ENCODE assay signal across 28 mouse cellular contexts in genomic region chr6:143633710-143634109, GRCm38 (mm10).
A peak's percentile ranks its signal among the peaks of the same experiment; 100 is the strongest.
DNase-seq lines count a peak whose midpoint lies in the region; ATAC-seq and TF ChIP-seq lines count a peak whose summit lies in the region.
"Had no signal": no experiment of that assay in that cellular context is flagged by ENCODE, and none has a peak within 500 bp of the region (broad histone marks: within the 10 kb centered on the region; RNA-seq: fewer than 3 reads in every experiment).

No protein-coding gene starts in this region.

- no peak overlapping the region for H3K4me2 ChIP-seq in liver, embryonic 13.5 days
- H3K4me2 ChIP-seq in hindbrain, embryonic 12.5 days (replicated peaks) = no peak overlapping the region
- H3K4me2 ChIP-seq: embryonic facial prominence, embryonic 13.5 days; forebrain, embryonic 15.5 days; heart, embryonic 13.5 days; lung, embryonic 15.5 days; midbrain, embryonic 15.5 days; neural tube, embryonic 15.5 days had no signal

- H3K4me1 ChIP-seq in liver, adult 2 months (ENCODE audit: control insufficient read depth, insufficient read depth, low read length) = peaks cover 10% of the 10 kb centered on the region
- H3K4me1 ChIP-seq in liver, embryonic 13.5 days (replicated peaks) = peaks cover 5% of the 10 kb centered on the region; the same call in 1 of the 2 replicates
- no peaks in the 10 kb centered on the region for H3K4me1 ChIP-seq in hindbrain, embryonic 12.5 days
- H3K4me1 ChIP-seq: embryonic facial prominence, embryonic 13.5 days; forebrain, embryonic 15.5 days; heart, embryonic 13.5 days; lung, embryonic 15.5 days; midbrain, embryonic 15.5 days had no signal

- no peak overlapping the region for H3K4me3 ChIP-seq in liver, adult 2 months (ENCODE audit: insufficient read depth, low read depth, low read length)
- no peak overlapping the region for H3K4me3 ChIP-seq in liver, embryonic 13.5 days (replicated peaks)
- no peak overlapping the region for H3K4me3 ChIP-seq in hindbrain, embryonic 12.5 days
- H3K4me3 ChIP-seq: embryonic facial prominence, embryonic 13.5 days; forebrain, embryonic 10.5 days; forebrain, embryonic 15.5 days; heart, embryonic 13.5 days; hindbrain, embryonic 10.5 days; lung, embryonic 15.5 days; midbrain, embryonic 10.5 days; midbrain, embryonic 15.5 days; neural tube, embryonic 15.5 days had no signal

- no peaks in the 10 kb centered on the region for H3K79me2 ChIP-seq in liver, adult 2 months (ENCODE audit: control insufficient read depth, insufficient read depth, low read length)

- H3K9ac ChIP-seq in liver, adult 2 months (ENCODE audit: low read depth, low read length) = no peak overlapping the region
- H3K9ac ChIP-seq in liver, embryonic 13.5 days = no peak overlapping the region
- H3K9ac ChIP-seq in hindbrain, embryonic 12.5 days = no peak overlapping the region
- H3K9ac ChIP-seq: embryonic facial prominence, embryonic 13.5 days; forebrain, embryonic 15.5 days; heart, embryonic 13.5 days; lung, embryonic 15.5 days; midbrain, embryonic 15.5 days; neural tube, embryonic 15.5 days had no signal

- no peaks in the 10 kb centered on the region for H3K36me3 ChIP-seq in liver, adult 2 months (ENCODE audit: control insufficient read depth, insufficient read depth, low read length)
- H3K36me3 ChIP-seq in liver, embryonic 13.5 days = no peaks in the 10 kb centered on the region
- H3K36me3 ChIP-seq in hindbrain, embryonic 12.5 days = no peaks in the 10 kb centered on the region
- H3K36me3 ChIP-seq: embryonic facial prominence, embryonic 13.5 days; forebrain, embryonic 10.5 days; forebrain, embryonic 15.5 days; heart, embryonic 13.5 days; hindbrain, embryonic 10.5 days; lung, embryonic 15.5 days; midbrain, embryonic 10.5 days; midbrain, embryonic 15.5 days; neural tube, embryonic 15.5 days had no signal

- peak; percentile 18 for DNase-seq in kidney, adult 18-20 months
- no peak for DNase-seq in kidney, postnatal 10 days
- peak; percentile 56 for DNase-seq in liver, adult 2 months (ENCODE audit: extremely low read depth, low read depth, low spot score)
- DNase-seq in liver, embryonic 13.5 days = no peak
- peak; percentile 69 for DNase-seq in yolk sac, embryonic 10.5 days (ENCODE audit: low spot score)
- no peak for DNase-seq in thymus, postnatal 4 days
- DNase-seq: adrenal gland, postnatal 25 days; cerebellum, adult 11-12 months; cerebellum, adult 9-11 months; heart, postnatal 10 days; layer of hippocampus, postnatal 36 days; left cerebral cortex, postnatal 4 days; retina, postnatal 1 day; right cerebral cortex, postnatal 14 days; thymus, postnatal 14 days had no signal

- peak overlapping the region; percentile 26 for H3K27ac ChIP-seq in liver, adult 2 months (replicated peaks; ENCODE audit: insufficient read depth, low read depth, low read length)
- H3K27ac ChIP-seq in liver, embryonic 13.5 days = peak overlapping the region; percentile 23; the same call in 1 of the 2 replicates
- no peak overlapping the region for H3K27ac ChIP-seq in hindbrain, embryonic 12.5 days
- H3K27ac ChIP-seq: embryonic facial prominence, embryonic 13.5 days; forebrain, embryonic 10.5 days; forebrain, embryonic 15.5 days; heart, embryonic 13.5 days; hindbrain, embryonic 10.5 days; kidney, postnatal 0 days; lung, embryonic 15.5 days; midbrain, embryonic 10.5 days; midbrain, embryonic 15.5 days; neural tube, embryonic 15.5 days had no signal

- TF ChIP-seq CTCF in liver, adult 2 months (IDR thresholded peaks at IDR 0.05; ENCODE audit: low read depth, low read length) = no peak

- WGBS in liver, adult 2 months = 23% methylated on average over 6 of the region's 6 CpGs
- WGBS in liver, embryonic 13.5 days (ENCODE audit: insufficient replicate concordance) = 52% methylated on average over 6 of the region's 6 CpGs
- 66% methylated on average over 6 of the region's 6 CpGs for WGBS in hindbrain, embryonic 12.5 days

- 0 out of 2 replicates have a peak, but pooled peaks have one; percentile 31 for ATAC-seq in liver, embryonic 13.5 days (ENCODE audit: low read depth)
- ATAC-seq in hindbrain, embryonic 12.5 days (ENCODE audit: low FRiP score) = no peak
- ATAC-seq: CD4-positive, CD25-positive, alpha-beta regulatory T cell, adult 4 months; forebrain, embryonic 15.5 days; hindbrain, embryonic 16.5 days; midbrain, embryonic 15.5 days had no signal

- TF ChIP-seq POLR2A in liver, adult 2 months (IDR thresholded peaks at IDR 0.05; ENCODE audit: extremely low read depth, insufficient read depth, low read length) = no peak

- no peaks in the 10 kb centered on the region for H3K9me3 ChIP-seq in liver, embryonic 13.5 days (replicated peaks)
- no peaks in the 10 kb centered on the region for H3K9me3 ChIP-seq in hindbrain, embryonic 12.5 days (replicated peaks)
- H3K9me3 ChIP-seq: embryonic facial prominence, embryonic 13.5 days; forebrain, embryonic 10.5 days; forebrain, embryonic 15.5 days; heart, embryonic 13.5 days; hindbrain, embryonic 10.5 days; lung, embryonic 15.5 days; midbrain, embryonic 10.5 days; midbrain, embryonic 15.5 days; neural tube, embryonic 15.5 days had no signal

- no peaks in the 10 kb centered on the region for H3K27me3 ChIP-seq in liver, adult 2 months (ENCODE audit: control insufficient read depth, insufficient read depth, low read length)
- no peaks in the 10 kb centered on the region for H3K27me3 ChIP-seq in liver, embryonic 13.5 days
- no peaks in the 10 kb centered on the region for H3K27me3 ChIP-seq in hindbrain, embryonic 12.5 days
- H3K27me3 ChIP-seq: embryonic facial prominence, embryonic 13.5 days; forebrain, embryonic 15.5 days; heart, embryonic 13.5 days; lung, embryonic 15.5 days; midbrain, embryonic 15.5 days; neural tube, embryonic 15.5 days had no signal

Comparison
In these comparisons a context has a peak if more than half of its experiments do, and no peak if none do; other contexts are left out.
1. DNase-seq: peak in kidney, adult 18-20 months (single experiment), liver, adult 2 months (single experiment) and yolk sac, embryonic 10.5 days (single experiment); none in kidney, postnatal 10 days (single experiment), liver, embryonic 13.5 days (single experiment) and thymus, postnatal 4 days (single experiment).